Mouse (Mus musculus) lung, embryonic 14.5 days (tissue): ENCODE measurements at regions not wholly inside any gene's neighbourhood (a gene's known extent, or its start where the extent isn't known, plus 50 kb on each side); places are given as distances from the start of the nearest gene placed in this dataset.

ENCODE experiments used
- ATAC-seq: fragments of 200-750 bp; cut with Nextera tagmentation; 2 replicates; pipeline ENCODE4 v1.8.0; 2017; ENCODE audit warnings: mild to moderate bottlenecking, moderate TSS enrichment, moderate library complexity; ENCODE audit not compliant: insufficient read depth
- DNase-seq: peaks from one replicate; pipeline ENCODE4 v3.0.0-alpha.2; 2015
- H3K27ac ChIP-seq: fragments of 300-500 bp; sonication (generic); 2 replicates; pipeline ENCODE4 v1.5.1; 2014; ENCODE audit warnings: low read depth, mild to moderate bottlenecking, moderate library complexity
- H3K27me3 ChIP-seq: fragments of 300-500 bp; sonication (generic); 2 replicates; pipeline ENCODE4 v1.6.1; 2014; ENCODE audit warnings: low read length, control low read depth; ENCODE audit not compliant: insufficient read depth
- H3K36me3 ChIP-seq: fragments of 300-500 bp; sonication (generic); 2 replicates; pipeline ENCODE4 v1.6.1; 2014; ENCODE audit warnings: control low read depth; ENCODE audit not compliant: insufficient read depth
- H3K4me1 ChIP-seq: fragments of 300-500 bp; sonication (generic); 2 replicates; pipeline ENCODE4 v1.6.1; 2014; ENCODE audit warnings: antibody characterized with exemption, control low read depth; ENCODE audit not compliant: insufficient read depth
- H3K4me2 ChIP-seq: fragments of 300-500 bp; sonication (generic); 2 replicates; pipeline ENCODE4 v1.6.1; 2014; ENCODE audit warnings: mild to moderate bottlenecking
- H3K4me3 ChIP-seq: fragments of 300-500 bp; sonication (generic); 2 replicates; pipeline ENCODE4 v1.5.1; 2014; ENCODE audit warnings: low read depth, low read length
- H3K9ac ChIP-seq: fragments of 300-500 bp; sonication (generic); 2 replicates; pipeline ENCODE4 v1.6.1; 2014
- H3K9me3 ChIP-seq: fragments of 300-500 bp; sonication (generic); 2 replicates; pipeline ENCODE4 v1.6.1; 2016; ENCODE audit warnings: low read depth, low read length, control low read depth
- CTCF ChIP-seq: IDR thresholded peaks from 2 replicates; pipeline ENCODE4 v1.5.1; 2016; ENCODE audit warnings: antibody characterized with exemption, low read depth
- WGBS: fragments of 180-500 bp; shearing (Covaris S2); extraction: QIAGEN DNeasy Blood & Tissue Kit; methylation state at CpG from one replicate; pipeline ENCODE4 v1.1.7; 2014; 5-methylcytosine and 5-hydroxymethylcytosine counted together

DNA sequence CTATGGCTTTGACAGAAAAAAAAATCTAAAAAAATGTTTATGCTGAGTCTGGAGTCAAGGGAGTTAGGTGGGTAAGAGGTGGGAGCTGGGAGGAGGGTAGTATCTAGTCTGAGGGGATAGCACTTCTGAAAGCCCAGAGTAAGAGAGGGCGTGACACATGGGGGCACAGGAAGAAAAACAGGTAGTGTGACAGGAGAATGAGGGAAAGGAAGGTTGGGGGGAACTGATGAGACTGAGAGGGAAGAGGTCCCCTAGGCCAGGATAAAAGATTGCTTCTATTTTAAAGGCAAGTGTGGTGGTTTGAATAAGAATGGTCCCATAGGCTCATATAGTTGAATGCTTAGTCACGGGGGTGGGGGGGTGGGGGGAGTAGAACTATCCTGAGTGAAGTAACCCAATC is 119.8 kb upstream of the Max start:
- Histone ChIP-seq H3K9ac (no peak overlapping the region), H3K4me2 (no peak overlapping the region), H3K36me3 (no peaks in the 10 kb centered on the region), H3K27me3 (no peaks in the 10 kb centered on the region), H3K4me1 (no peaks in the 10 kb centered on the region), H3K4me3 (no peak overlapping the region), H3K9me3 (no peaks in the 10 kb centered on the region), H3K27ac (no peak overlapping the region)
- 87% methylated on average over 2 of the region's 2 CpGs for WGBS
- no peak for ATAC-seq
- no peak for TF ChIP-seq CTCF
- no peak for DNase-seq

DNA sequence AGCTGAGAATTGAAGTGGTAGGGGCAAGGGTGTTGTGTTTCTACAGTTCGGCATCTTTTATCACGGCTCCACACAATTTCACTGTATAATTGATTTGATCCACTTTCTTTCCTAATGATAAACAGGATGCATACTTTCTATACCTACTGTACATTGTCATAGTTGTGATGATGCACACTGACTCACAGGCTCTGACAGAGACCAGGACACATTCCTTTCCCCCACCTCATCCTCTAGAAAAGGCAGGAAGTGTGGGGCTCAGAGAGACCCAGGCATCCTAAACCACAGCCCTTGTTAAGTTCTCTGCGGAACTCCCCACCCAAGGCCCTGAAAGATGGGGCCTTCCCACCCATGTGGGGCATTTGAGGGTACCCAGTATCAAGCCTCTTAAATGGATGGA is 117.5 kb upstream of the Max start:
- H3K36me3 ChIP-seq, result no peaks in the 10 kb centered on the region
- 77% methylated on average over 3 of the region's 3 CpGs for WGBS
- no peaks in the 10 kb centered on the region for H3K4me1 ChIP-seq
- no peak overlapping the region for H3K4me3 ChIP-seq
- no peaks in the 10 kb centered on the region for H3K9me3 ChIP-seq
- no peak for DNase-seq
- no peak overlapping the region for H3K4me2 ChIP-seq
- ATAC-seq, result no peak
- no peak for TF ChIP-seq CTCF
- no peak overlapping the region for H3K27ac ChIP-seq
- H3K9ac ChIP-seq, result no peak overlapping the region
- H3K27me3 ChIP-seq, result no peaks in the 10 kb centered on the region

DNA sequence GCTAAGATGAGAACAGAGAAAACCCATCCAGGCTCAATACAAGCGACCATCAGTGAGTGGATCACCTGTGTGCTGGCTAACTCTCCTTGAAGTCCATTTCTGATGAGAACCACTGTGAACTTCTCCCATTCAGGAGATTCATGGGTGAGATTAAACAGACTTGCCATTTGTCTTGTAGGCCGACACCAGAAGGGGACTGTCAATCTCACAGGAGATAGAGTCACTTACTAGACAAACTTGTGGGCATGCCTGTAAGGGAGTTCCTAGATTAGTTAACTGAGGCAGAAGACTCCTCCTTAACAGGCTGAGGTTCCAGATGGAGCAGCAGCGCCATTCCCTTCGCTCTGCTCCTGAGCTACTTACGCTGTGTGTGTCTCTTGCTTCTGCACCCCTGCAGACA is 114.7 kb upstream of the Max start:
- H3K27ac ChIP-seq, result no peak overlapping the region
- H3K4me2 ChIP-seq, result no peak overlapping the region
- no peaks in the 10 kb centered on the region for H3K36me3 ChIP-seq
- H3K27me3 ChIP-seq, result no peaks in the 10 kb centered on the region
- H3K9me3 ChIP-seq, result no peaks in the 10 kb centered on the region
- no peak overlapping the region for H3K9ac ChIP-seq
- 85% methylated on average over 5 of the region's 5 CpGs for WGBS
- no peak for TF ChIP-seq CTCF
- no peak overlapping the region for H3K4me3 ChIP-seq
- ATAC-seq (no peak), DNase-seq (no peak)
- no peaks in the 10 kb centered on the region for H3K4me1 ChIP-seq

DNA sequence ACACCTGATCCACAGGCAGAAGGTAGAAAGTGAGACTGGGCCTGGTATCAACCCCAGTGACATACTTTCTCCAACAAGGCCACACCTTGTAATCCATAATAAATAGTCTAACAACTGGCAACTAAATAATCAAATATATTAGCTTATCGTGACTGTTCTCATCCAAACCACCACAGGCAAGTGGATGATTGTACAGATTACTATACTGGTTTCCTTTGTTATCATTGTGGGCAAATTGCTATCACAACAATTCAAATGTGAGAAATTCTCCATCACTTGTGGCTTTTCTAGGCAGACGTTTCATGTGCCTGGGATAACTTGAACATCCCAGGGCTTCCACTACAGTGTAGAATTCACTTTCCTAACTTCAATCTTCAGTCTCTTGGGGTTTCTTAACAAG is 112.6 kb upstream of the Max start:
- no peak for ATAC-seq
- TF ChIP-seq CTCF, result no peak
- no peaks in the 10 kb centered on the region for H3K4me1 ChIP-seq
- H3K4me2 ChIP-seq, result no peak overlapping the region
- no peak overlapping the region for H3K27ac ChIP-seq
- no peaks in the 10 kb centered on the region for H3K36me3 ChIP-seq
- no peak for DNase-seq
- no peaks in the 10 kb centered on the region for H3K27me3 ChIP-seq
- H3K9me3 ChIP-seq, result no peaks in the 10 kb centered on the region
- 73% methylated on average over 2 of the region's 2 CpGs for WGBS
- H3K4me3 ChIP-seq, result no peak overlapping the region
- H3K9ac ChIP-seq, result no peak overlapping the region

DNA sequence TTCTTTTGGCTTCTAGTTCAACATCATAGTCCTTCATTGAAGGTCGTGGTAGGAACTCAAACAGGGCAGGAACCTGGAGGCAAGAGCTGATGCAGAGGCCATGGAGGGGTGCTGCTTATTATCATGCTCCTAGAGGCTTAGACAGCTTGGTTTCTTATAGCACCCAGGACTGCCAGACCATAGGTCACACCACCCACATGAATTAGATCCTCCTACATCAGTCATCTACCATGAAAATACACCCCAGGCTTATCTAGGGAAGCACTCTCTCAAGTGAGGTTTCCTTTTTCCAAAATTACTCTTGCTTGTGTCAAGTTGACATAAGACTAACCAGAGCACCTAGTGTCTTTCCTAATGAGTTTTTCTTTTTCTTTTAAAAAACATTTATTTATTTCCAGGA is 109.7 kb upstream of the Max start:
- Histone ChIP-seq H3K9ac (no peak overlapping the region), H3K4me2 (no peak overlapping the region), H3K4me1 (no peaks in the 10 kb centered on the region), H3K36me3 (no peaks in the 10 kb centered on the region), H3K27ac (no peak overlapping the region), H3K4me3 (no peak overlapping the region), H3K27me3 (no peaks in the 10 kb centered on the region), H3K9me3 (no peaks in the 10 kb centered on the region)
- WGBS, result 73% methylated on average over 1 of the region's 1 CpGs
- no peak for DNase-seq
- no peak for TF ChIP-seq CTCF
- no peak for ATAC-seq

DNA sequence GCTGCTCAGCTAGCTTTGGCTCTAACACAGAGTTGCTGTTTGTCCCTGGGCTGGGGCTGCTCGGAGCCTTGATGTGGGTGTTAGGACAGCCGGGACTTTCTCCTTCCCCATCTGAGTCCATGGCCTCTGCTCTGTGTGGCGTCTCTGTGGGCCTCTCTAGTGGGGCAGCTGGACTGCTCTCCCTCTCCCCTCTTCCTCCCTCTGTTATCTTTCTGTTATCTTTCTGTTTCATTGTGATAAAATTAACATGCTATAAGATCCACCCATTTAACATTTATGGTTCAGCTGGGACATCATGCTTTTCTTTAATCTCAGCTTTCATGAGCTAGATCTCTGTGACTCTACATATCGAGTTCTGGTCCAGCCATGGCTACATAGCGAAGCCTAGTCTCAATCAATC is 105.9 kb upstream of the Max start:
- no peak overlapping the region for H3K27ac ChIP-seq
- no peak overlapping the region for H3K9ac ChIP-seq
- no peaks in the 10 kb centered on the region for H3K9me3 ChIP-seq
- no peaks in the 10 kb centered on the region for H3K36me3 ChIP-seq
- DNase-seq (no peak), ATAC-seq (no peak)
- no peak overlapping the region for H3K4me2 ChIP-seq
- no peaks in the 10 kb centered on the region for H3K27me3 ChIP-seq
- no peak for TF ChIP-seq CTCF
- no peaks in the 10 kb centered on the region for H3K4me1 ChIP-seq
- 76% methylated on average over 5 of the region's 5 CpGs for WGBS
- H3K4me3 ChIP-seq, result no peak overlapping the region

DNA sequence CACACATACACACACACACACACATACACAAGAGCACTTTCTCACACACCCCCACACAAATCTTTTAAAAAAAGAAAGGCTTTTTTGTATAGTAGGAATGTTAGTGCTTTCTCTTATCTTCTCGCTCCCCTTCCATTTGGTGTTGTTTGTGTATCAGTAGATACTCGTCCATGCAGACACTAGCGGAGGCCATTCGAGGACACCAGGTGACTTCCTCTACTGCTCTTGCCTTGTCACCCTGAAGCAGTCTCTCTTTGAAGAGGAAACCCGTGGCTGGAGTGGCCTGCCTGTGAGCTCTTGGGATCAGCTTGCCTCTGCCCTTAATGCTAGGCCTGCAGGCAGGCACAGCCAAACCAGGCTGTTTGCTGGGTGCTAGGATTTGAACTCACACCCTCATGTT is 105.1 kb upstream of the Max start:
- Histone ChIP-seq H3K27me3 (no peaks in the 10 kb centered on the region), H3K36me3 (no peaks in the 10 kb centered on the region), H3K9me3 (no peaks in the 10 kb centered on the region), H3K27ac (no peak overlapping the region), H3K4me2 (no peak overlapping the region), H3K9ac (no peak overlapping the region), H3K4me3 (no peak overlapping the region), H3K4me1 (no peaks in the 10 kb centered on the region)
- WGBS, result 58% methylated on average over 5 of the region's 5 CpGs
- no peak for ATAC-seq
- no peak for DNase-seq
- no peak for TF ChIP-seq CTCF
